Mouse (Mus musculus) T-helper 17 cell (primary cell): ENCODE measurements around the gene Tmem200a.
"Not testable (repeated sequence)": the region's sequence is repeated elsewhere in the genome, so short reads cannot be mapped to it uniquely, and the experiment has no call there.

ENCODE experiments used
- in situ Hi-C, 2 experiments: fragments of 300-600 bp; cut with MboI, MseI; formaldehyde crosslinking; loops; 1 replicate in 1 of 2; 2 replicates in 1 of 2; pipeline ENCODE4 v1.15.1; 2025; ENCODE audit warnings: high pct_unique_total_duplicates in 2 of 2

Tmem200a gene

DNA sequence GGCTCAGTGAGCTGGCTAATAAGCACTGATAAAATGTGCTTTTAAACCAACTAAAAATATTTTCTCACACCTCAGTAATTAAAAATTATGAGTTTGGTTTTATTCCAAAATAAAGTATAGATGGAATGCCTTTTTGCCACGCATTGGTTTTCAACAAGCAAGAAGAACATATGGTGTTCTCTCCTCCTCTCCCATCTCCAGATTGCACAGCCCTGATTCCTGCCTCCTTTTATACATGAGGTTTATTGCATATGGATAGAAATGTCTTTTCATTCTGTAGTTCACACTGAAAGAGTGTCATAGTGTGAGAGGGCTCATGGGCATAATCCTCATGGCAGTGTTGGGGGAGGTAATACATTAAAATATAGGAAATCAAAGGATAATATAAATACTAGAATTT, 96.2 kb downstream of the Tmem200a start:
- in situ Hi-C loops = loop anchor here in 1 of 2 experiments (10.0 kb wide), 1 partner anchor 988 kb away; no protein-coding TSS in a partner anchor

DNA sequence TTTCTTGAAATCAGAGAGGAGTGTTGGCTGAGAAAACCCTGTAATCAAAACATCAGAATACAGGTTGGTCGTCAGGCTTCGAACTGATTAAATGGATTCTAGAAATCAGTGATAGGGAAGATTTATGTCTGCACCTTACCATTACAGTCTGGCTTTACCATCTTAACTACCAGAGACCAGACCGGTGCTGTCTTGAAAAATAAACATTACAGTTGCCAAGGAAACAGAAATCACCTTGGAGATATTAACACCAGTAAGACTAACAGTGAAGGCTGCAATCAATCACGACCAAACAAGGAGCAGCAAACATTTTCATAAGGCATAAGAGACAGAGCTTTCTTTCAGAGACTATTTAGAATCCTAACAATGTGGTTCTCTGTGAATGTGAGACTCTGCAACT, 116.0 kb downstream of the Tmem200a start:
- in situ Hi-C loops = no loop called here

DNA sequence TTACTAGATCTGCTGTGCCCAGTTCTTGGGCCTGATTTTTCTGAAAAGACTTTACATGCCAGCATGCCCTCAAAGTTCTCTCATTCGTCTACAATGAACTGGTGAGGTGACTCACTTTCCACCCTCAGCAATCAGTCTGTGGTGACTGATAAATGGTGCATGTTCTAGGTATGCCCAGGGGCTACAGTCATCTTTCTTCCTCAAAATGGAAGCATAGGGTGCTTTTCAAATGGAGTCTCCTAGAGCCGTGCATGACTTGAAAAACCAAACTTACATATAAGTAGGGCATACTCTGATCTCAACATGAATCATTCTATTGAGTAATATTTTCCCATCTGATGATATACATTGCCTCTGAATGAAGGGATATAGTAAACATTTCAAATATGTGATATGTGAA, 117.8 kb downstream of the Tmem200a start:
- in situ Hi-C loops = no loop called here

DNA sequence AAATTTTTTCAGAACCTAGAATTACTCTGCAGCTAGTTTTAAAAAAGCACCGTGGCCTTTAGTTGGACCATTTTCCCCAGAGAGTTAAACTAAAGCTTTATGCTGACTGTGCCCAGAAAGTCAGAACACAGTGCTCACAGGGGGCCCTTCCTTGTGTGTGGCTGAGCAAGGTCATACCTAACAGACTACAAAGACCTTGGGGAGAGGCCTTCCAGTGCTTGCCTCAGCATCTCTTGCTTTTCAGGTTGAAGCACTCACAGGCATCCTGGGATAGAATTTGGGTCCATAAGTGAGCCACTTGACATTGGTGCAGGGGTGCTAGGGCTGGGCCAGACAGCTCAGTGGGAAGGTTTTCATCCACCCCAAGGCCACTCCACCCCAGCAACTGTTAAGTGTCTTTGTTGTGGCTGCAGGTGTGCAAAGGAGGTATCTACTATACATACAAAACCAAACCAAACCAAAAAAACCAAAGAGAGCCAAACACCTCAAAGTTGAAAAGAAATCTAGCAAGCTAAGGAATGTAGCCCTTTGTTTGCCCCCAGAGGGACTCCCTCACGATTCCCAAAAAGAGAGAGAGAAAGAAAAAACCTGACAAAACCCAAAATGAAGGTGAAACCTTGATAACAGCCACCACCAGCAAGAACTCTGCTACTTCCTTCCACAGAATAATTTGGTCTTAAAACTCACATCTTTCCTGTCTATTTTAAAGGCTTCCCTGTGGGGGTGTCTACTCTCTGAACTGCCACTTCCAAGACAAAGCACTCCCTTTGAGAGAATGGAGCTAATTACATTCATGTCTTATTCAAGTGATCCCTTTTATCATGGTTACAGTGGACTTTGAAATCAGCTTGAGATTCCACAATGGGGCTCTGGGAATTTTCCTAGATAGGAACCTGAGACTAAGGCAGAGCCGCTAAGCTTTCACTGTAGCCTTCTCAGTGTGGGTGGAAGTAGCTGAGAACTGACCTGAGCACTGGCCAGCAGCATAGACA, 119.8 kb downstream of the Tmem200a start:
- in situ Hi-C loops = no loop called here

DNA sequence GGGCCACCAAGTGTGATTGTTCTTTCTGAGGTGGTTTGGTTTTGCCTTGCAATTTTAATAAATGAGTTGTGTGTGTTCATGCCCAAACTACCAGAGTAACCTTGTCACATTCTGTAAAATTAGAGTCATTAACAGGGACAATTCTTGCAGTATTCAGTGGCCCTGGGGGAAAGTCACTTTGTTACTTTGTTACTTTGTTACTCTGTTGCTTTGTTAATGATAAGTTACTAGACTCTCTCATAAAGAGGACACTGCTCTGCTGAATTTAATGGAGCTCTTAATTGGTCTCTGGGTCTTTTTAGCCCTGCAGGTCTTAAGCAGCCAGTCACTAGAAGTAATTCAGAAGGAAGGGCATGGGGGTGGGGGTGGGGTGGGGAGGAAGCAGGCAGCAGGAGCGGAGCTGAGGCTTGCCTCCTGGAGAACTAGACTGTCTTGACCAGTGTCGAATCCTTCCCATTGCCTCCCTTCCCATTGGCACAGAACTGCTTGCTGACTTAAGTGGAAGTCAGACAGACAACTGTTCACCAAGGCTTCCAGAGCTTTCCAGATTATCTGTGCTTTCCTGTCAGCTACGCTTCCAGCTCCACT, 124.1 kb downstream of the Tmem200a start:
- in situ Hi-C loops = no loop called here

DNA sequence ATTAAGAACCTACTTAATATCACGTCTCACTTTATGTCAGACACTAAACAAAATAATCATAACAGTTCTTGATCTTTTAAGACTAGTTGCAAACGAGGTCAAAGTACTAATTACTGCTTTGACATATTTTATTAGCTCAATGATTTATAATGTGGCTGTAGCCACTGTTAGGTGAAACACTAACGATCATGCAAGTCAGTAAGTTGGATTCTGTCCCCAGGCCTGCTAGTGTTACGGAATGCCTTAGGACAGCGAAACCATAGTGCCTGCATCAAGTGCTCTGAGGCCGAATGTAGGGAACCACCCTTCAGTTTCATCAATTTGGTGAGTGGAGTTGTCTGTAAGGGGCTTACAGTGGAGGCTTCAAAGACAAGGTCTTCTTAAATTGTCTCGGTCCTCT, 126.0 kb downstream of the Tmem200a start:
- in situ Hi-C loops = no loop called here

DNA sequence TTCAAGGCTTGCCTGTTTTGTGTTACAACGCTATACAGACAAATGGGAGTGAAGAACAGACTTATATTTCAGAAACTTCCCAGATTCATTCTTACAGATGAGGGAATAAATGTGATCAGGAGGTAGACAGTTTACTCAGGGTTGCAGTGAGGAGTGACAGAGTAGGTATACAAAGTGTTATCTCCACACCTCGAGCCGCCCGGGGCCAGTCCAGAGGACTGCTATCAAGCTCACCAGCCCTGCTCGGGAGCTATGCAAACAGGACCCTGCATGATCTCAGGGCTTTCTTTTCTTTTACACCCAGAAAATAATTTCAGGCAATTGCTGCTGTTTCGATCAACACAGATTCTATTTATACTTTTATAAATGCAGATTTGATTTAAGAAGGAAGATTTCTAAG, 126.7 kb downstream of the Tmem200a start:
- in situ Hi-C loops = no loop called here

DNA sequence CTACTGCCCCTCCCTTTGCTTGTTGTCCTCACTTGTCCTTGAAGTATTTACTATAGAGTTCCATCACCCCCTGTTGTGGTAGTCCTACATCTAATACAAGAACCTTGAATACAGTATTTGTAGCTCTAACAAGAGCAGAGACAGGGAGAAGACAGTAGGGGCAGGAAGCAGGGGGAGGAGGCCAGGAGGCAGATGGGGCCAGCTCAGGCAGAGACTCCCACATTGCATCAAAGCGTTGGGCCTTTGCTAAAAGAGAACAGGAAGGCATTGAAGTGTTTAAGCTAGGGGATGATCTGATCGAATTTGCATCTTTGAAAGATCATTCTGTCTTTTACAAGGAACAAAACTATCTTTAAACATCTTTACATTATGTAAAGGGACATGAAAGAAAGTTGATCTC, 133.0 kb downstream of the Tmem200a start:
- in situ Hi-C loops = no loop called here

DNA sequence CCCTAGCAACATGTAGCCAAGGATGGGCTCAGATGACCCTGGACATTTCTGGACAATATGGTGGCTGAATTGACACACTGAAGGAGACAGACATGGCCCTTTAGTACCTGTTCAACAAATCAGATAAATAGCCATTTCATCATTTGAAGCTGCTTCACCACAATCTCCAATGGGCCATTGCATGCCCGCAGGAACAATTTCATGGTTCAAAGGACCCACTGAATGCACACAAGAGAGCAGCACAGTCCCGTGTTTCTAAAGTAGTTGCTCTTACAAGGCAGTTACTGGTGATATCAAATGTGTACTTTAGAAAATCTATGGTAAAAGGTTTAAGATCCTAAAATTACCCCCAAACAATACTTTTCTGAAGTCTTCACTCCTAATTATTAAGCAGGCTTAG, 134.2 kb downstream of the Tmem200a start:
- in situ Hi-C loops = no loop called here

DNA sequence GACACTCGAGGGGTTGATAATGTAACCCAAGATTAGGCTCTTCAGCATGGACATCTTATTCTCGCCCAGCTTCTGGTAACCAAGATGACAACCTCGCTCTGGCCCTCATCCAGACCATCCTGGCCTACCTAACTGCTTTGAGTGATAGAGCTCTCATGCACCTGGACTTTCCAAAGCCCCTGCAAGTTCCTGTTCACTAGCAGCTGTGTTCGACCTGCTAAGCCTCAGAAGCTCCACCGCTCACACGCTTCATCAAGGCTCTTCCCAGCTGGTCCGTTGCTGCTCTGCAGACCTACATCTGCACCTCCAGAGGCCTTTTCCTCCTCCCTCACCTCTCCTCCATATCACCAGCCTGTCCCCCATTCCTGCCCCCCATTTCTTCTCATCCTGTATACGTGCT, 147.1 kb downstream of the Tmem200a start:
- in situ Hi-C loops = no loop called here

DNA sequence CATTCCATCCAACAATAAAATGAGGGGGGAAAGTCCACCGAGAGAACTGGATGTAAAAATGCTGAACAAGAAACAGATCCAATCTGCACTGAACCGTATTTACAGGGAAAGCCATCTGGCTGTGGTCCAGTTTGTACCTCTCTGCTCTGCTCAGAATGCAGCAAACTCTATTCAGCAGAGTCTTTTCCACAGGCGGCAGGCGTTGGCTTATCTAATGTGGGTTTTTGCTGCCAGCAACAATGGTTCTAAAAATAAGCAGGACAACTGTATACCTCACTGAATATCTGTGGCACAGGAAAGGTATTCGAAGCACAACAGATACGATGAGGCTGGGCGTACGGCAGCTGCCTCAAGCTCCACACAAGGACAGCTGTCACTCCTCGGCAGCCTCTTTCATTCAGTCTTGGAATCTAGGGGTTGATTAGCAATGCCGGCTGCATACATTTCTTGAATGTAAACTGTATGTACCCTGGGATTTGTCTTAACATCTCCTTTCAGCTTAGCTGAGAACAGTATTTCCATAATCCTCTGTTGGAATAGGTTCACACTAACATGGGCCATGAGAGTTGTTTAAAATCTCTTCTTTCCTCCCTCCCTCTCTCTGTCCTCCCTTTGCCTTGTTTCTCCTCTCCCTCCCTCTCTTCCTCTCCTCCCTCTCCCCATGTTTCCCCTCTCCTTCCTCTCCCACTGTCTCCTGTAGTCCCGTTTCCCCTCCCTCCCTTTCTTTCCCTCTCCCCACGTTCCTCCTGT, 149.3 kb downstream of the Tmem200a start:
- in situ Hi-C loops = no loop called here

DNA sequence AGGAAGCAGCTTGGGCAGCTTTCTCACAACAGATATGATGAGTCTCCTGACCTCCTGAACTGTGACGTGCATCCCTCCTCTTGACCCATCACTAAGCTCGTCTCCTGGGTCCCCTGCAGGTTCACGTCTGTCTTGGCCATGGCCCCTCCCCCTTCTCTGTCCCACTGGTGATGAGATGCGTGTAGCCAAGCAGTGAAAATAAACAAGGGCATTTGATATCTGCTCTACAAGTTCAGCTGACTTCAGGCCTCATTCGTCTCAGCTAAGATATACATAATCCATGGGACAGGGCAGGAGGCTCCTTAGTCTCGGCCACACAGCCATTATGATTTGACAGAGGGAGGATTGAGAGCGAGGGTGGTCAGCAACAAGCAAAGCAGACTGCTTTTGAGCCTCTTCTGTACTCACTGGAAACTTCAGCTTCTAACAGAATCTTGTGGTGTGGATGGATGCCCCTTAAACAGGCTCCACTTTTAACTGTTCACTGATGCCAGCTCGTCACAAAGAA, 149.9 kb downstream of the Tmem200a start:
- in situ Hi-C loops = no loop called here

DNA sequence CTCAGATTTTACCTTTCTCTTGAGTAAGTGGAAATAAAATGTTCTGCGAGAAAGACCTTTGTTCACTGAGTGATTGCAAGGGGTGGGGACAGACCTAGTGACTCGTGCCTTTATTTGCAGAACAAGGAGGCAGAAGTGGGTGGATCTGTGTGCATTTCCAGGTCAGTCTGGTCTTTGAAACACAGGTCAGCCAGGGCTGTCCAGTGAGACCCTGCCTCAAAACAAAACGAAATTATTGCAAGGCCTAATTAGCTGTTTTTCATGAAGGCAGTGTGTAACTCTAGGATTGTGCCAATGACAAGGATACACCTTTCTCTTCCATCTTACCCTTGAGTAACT, 150.4 kb downstream of the Tmem200a start:
- in situ Hi-C loops = no loop called here

DNA sequence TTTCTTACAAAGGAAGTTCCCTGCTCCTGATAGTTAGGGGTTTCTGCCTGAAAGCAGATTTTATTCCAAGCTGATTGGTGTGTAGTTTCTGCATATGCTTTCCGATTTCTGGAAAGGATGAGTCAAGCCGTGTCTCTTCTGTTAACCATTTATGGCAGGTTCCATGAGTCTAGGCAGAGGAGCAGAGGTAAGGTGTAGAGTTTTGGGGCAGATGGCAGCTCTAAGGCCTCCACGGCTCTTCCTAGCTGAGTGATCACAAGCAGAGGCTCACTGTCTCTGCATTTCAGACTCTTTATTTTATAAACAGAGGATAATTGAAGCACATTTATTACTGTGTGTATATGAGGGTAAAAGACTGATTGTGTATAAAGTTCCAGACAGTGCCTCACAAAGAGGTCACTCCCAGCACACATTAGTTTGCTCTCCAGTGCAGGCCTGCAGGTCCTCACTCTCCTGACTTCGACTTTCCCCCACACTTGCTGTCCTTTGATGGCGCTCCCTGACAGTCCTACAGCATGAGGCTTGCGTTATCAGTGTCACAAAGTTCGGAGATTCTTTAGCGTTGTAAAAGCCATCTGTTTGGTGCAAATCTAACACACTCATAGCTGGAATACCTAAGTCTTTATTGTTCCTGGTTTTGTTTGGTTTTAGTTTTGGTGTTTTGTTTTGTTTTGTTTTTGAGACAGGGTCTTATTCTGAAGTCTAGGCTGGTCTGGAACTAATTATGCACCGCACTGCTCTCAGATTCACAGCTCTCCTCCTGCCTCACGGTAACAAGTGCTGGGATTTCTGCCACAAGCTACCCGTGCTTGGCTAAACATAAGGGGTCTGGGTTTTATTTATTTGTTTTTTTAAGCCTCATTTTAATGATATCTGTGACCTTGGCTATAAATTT, 151.1 kb downstream of the Tmem200a start:
- in situ Hi-C loops = no loop called here

DNA sequence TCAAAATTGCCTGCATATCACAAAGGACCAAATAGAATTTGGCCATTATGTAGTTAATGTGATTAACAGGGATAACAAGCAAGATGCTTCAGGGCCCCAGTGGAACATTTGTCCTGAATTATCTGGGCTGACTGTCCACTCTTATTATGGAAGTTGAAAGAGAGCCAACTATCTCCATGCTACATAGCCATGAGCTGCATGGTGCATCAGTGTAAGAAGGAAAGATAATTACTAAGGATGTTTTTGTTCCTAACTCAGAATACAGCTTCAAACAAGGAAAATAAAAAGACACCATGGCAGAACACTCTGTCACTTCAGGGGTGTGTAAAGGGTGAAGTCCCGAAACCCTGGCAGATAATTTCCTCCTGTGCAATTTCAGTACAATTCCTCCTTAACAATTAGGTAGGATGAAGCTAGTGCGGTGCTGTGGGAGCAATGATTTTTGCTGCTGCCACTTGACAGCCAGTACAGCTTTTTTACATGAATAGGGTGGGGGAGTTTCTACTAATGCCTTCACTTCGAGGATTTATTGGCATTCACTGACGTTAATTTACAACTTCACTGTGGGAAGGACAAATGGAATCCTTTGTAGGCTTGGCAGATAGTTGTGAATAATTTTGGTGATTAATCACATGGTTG, 158.1 kb downstream of the Tmem200a start:
- in situ Hi-C loops = no loop called here

DNA sequence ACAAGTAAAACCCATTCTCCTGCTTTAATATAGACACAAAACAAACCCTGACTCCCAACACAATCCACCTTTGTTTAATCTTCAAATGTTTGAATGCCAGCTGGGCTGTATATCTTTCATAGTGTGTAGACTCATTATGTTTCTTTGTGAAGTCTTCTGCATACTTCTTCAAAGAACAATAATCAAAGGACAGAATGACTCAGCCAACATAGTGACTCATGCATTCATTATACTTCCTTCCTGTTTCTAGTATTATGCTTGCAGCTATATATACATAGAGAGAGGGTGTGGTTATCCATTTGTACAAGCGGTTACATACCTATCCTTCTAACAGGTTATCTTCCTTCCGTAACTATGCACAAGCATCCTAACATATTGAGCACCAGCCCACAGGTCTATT, 160.7 kb downstream of the Tmem200a start:
- in situ Hi-C loops = no loop called here

DNA sequence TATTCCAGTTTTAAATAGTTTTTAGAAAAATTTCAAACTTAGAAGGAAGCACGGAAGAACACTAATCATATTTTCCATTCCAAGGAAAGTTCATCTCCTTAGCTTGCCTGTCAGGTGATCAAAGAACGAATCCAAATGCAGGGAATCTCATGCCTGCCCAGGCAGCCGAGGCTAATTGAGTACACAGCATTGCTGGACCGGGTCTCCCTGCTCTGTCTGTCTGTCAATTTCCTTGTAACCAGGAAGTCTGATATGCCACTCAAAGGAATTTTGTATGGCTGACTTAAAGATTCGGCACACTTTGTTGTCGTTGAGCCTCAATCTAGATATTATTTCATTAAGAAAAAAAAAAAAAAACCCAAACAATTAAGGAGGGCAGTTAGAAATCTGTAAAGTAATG, 168.6 kb downstream of the Tmem200a start:
- in situ Hi-C loops = no loop called here

DNA sequence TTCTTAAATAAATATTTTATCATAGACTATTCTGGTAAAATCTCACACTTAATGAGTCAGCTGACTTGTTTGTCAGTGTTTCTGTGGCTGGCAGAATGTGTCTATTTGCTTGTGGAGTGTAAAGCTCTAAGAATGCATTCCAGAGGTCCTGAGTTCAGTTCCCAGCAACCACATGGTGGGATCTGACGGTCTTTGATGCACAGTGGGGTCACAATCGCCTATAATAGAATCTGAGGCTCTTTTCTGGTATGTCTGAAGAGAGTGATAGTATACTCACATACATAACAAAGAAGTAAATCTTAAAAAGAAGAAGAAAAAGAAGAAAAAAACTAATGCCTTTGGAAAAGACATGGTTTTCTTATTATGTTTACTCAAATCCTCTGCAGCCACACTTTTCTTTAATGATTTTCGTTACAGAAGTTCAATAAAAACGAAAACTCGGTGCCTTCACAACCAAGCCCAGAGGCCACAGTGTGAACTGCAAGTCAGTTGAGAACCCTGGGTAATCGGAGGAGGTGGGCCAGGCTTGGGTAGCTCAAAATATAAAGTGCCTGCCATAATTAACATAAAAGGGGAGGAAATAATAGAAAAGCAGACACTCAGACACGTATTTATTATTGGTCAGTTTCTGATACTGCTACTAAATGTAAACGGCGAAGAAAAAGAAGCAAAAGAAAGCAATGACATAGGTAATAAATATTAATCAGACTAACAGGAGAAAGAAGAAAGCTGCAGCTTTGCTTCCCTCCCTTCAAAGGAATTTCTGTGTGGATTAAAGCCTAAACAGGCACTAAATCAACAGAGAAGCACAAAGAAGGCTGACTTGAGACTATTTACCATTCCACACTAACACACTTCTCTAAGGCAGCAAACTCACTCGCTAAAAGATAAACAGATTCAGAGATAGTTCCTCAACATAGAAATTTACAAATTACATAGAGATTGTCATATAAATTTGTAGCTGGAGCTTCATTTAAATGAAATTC, 170.5 kb downstream of the Tmem200a start:
- in situ Hi-C loops = no loop called here

DNA sequence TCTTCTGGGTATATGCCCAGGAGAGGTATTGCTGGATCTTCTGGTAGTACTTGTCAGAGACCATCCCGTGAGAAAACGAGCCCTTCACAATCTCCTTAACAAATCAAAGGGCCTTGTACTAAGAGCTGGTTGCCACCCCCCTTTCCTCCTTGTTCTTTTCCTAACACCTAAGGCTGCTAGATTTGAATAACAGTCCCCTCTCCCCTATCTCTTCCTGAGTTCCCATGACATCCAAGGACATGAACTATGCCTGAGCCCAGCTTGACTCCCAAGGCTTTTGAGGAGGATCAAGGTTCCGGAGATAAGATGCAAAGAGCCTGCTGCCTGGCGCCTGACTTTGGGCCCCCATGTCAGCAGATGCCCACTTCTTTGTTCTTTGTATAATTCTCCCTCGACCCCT, 184.7 kb downstream of the Tmem200a start:
- in situ Hi-C loops = not testable (repeated sequence)
